In the genomic region with DNA sequence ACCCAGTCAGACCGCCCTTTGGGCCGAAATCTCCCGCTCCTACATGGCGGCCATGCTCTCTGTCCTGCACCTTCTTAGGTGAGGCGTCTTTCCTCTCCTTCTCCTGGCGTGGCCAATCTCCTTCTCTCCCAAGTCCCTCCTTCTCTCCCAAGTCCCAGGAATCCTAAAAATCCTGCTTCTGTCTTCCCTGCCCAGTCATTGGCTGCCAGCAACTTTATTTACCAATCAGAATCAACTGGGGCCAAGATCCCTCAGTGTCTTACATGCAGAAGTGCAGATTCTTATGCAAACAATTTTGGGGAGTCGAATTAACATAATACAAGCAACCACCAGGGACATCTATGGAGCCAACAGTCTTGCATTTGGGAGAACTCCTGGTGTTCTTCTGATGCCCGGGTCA, we compare ENCODE assay signal across 22 mouse cellular contexts. TPM values are rescaled to one million over a fixed set of nuclear protein-coding genes. Genes with fewer than 3 reads are reported as not detected.
DNase-seq lines count a peak whose midpoint lies in the region; TF ChIP-seq lines count a peak whose summit lies in the region.
"Had no signal": no experiment of that assay in that cellular context is flagged by ENCODE, and none has a peak within 500 bp of the region (broad histone marks: within the 10 kb centered on the region; RNA-seq: fewer than 3 reads in every experiment).

No protein-coding gene starts in this region.

- TF ChIP-seq EP300 in ES-Bruce4 (IDR thresholded peaks at IDR 0.05; ENCODE audit: insufficient read depth, low read depth, low read length): no peak

- H3K9ac ChIP-seq in ES-Bruce4 (ENCODE audit: low read depth, poor library complexity, severe bottlenecking): no peak overlapping the region

- TF ChIP-seq CTCF in E14TG2a.4 (conservative IDR thresholded peaks at IDR 0.05; ENCODE audit: low read length): no peak
- TF ChIP-seq CTCF in ES-Bruce4 (IDR thresholded peaks at IDR 0.05; ENCODE audit: low read depth, low read length): no peak

- H3K36me3 ChIP-seq in E14TG2a.4 (ENCODE audit: insufficient read depth, low read length) (no peaks in the 10 kb centered on the region), ES-Bruce4 (ENCODE audit: control insufficient read depth, insufficient read depth, low read length, poor library complexity, severe bottlenecking) (no peaks in the 10 kb centered on the region)
- no peaks in the 10 kb centered on the region for H3K36me3 ChIP-seq in forebrain, embryonic 10.5 days (replicated peaks)
- H3K36me3 ChIP-seq: G1E had no signal

- peak; percentile 69 for DNase-seq in ES-CJ7 (ENCODE audit: low read depth, low spot score)
- DNase-seq in R1 (ENCODE audit: low read depth, low spot score): peak; percentile 82
- DNase-seq in ovary, postnatal 14 days (ENCODE audit: low spot score): no peak
- DNase-seq in adrenal gland, postnatal 14 days: no peak
- no peak for DNase-seq in forebrain, embryonic 10.5 days (ENCODE audit: extremely low spot score, low spot score)
- no peak for DNase-seq in retina, postnatal 1 day
- DNase-seq: adrenal gland, adult 2 months; adrenal gland, adult 8-10 months; adrenal gland, postnatal 10 days; adrenal gland, postnatal 25 days; adrenal gland, postnatal 36 days; B cell, adult 2 months; cerebellum, adult 11 months; cerebellum, adult 11-12 months; cerebellum, adult 18-20 months; cerebellum, adult 2 months; cerebellum, adult 8-10 months; cerebellum, adult 9-10 months; cerebellum, adult 9-11 months had no signal

- H3K4me3 ChIP-seq in E14TG2a.4 (replicated peaks; ENCODE audit: low read length): 0 out of 2 replicates have a peak overlapping the region, but pooled peaks have one; percentile 27
- H3K4me3 ChIP-seq in ES-Bruce4 (ENCODE audit: low read depth, low read length): peak overlapping the region; percentile 15; the same call in 1 of the 2 replicates
- no peak overlapping the region for H3K4me3 ChIP-seq in forebrain, embryonic 10.5 days

- H3K27me3 ChIP-seq in E14TG2a.4 (ENCODE audit: insufficient read depth, low read length): no peaks in the 10 kb centered on the region
- H3K27me3 ChIP-seq in ES-Bruce4 (ENCODE audit: control insufficient read depth, insufficient read depth, low read length, poor library complexity, severe bottlenecking): no peaks in the 10 kb centered on the region
- H3K27me3 ChIP-seq in forebrain, embryonic 10.5 days (ENCODE audit: poor library complexity, severe bottlenecking): no peaks in the 10 kb centered on the region; the same call in 1 of the 2 replicates

- no peak for TF ChIP-seq POLR2A in ES-Bruce4 (IDR thresholded peaks at IDR 0.05; ENCODE audit: insufficient read depth, low read length)

- H3K4me1 ChIP-seq in E14TG2a.4 (replicated peaks; ENCODE audit: low read depth, low read length) (peaks cover 10% of the 10 kb centered on the region), ES-Bruce4 (ENCODE audit: control insufficient read depth, insufficient read depth, low read length) (no peaks in the 10 kb centered on the region)
- no peaks in the 10 kb centered on the region; the same call in 1 of the 2 replicates for H3K4me1 ChIP-seq in forebrain, embryonic 10.5 days

- WGBS in forebrain, embryonic 10.5 days: 79% methylated on average over 8 of the region's 8 CpGs

- H3K9me3 ChIP-seq in E14TG2a.4 (ENCODE audit: low read length): peaks cover 12% of the 10 kb centered on the region
- H3K9me3 ChIP-seq in ES-Bruce4 (replicated peaks; ENCODE audit: control insufficient read depth, insufficient read depth, low read length, poor library complexity, severe bottlenecking): no peaks in the 10 kb centered on the region
- no peaks in the 10 kb centered on the region for H3K9me3 ChIP-seq in forebrain, embryonic 10.5 days
- H3K9me3 ChIP-seq: G1E had no signal

- no peak overlapping the region for H3K27ac ChIP-seq in ES-Bruce4 (ENCODE audit: insufficient read depth, low read length)
- no peak overlapping the region for H3K27ac ChIP-seq in forebrain, embryonic 10.5 days

RNA-seq across cellular contexts. Expression of gene Blm, which starts 33.1 kb away (rescaled TPM):
- polyA plus RNA-seq in ES-Bruce4 (2011; ENCODE audit: insufficient read depth, insufficient read length, low read depth, missing spikeins): 107 and 139 TPM in 2 replicates
- total RNA-seq in adrenal gland, postnatal 14 days (2021): 6.0 and 6.4 TPM in 2 replicates
- polyA plus RNA-seq in forebrain, embryonic 10.5 days (2016; fragmentation: Nextera tagmentation; extraction: Ambion mirVana): 54.7 and 55.9 TPM in 2 replicates

Comparison
In these comparisons a context has a peak if more than half of its experiments do, and no peak if none do; other contexts are left out.
1. DNase-seq: peak in ES-CJ7 (single experiment) and R1 (single experiment); none in ovary, postnatal 14 days (single experiment), adrenal gland, postnatal 14 days (single experiment), forebrain, embryonic 10.5 days (single experiment) and retina, postnatal 1 day (single experiment).